Mouse (Mus musculus) liver, adult 2 months (tissue): ENCODE data around the gene Rad51b. TPM values are rescaled to one million over a fixed set of nuclear protein-coding genes. Genes with fewer than 3 reads are reported as not detected.

Experiments
- DNase-seq: peaks from one replicate; pipeline ENCODE4 v3.0.0-alpha.2; 2011; ENCODE audit warnings: low read depth, low spot score; ENCODE audit errors: extremely low read depth
- H3K27ac ChIP-seq: fragments of 200-500 bp; replicated peaks from 2 replicates; pipeline ENCODE4 v1.5.1; 2012; ENCODE audit warnings: low read depth, mild to moderate bottlenecking, control low read depth, inconsistent platforms, low read length; ENCODE audit not compliant: insufficient read depth
- H3K27me3 ChIP-seq: fragments of 200-500 bp; 2 replicates; pipeline ENCODE4 v1.6.1; 2012; ENCODE audit warnings: mild to moderate bottlenecking, moderate library complexity, low read length, inconsistent platforms; ENCODE audit not compliant: control insufficient read depth, insufficient read depth
- H3K36me3 ChIP-seq: fragments of 200-500 bp; 2 replicates; pipeline ENCODE4 v1.6.1; 2012; ENCODE audit warnings: low read length, inconsistent platforms; ENCODE audit not compliant: control insufficient read depth, insufficient read depth
- H3K4me1 ChIP-seq: fragments of 200-500 bp; 2 replicates; pipeline ENCODE4 v1.6.1; 2011; ENCODE audit warnings: low read length; ENCODE audit not compliant: control insufficient read depth, insufficient read depth
- H3K4me3 ChIP-seq: fragments of 200-500 bp; 2 replicates; pipeline ENCODE4 v1.5.1; 2011; ENCODE audit warnings: low read depth, mild to moderate bottlenecking, control low read depth, low read length, moderate library complexity; ENCODE audit not compliant: insufficient read depth
- H3K79me2 ChIP-seq: fragments of 200-500 bp; 2 replicates; pipeline ENCODE4 v1.6.1; 2012; ENCODE audit warnings: inconsistent platforms, mild to moderate bottlenecking, low read length, moderate library complexity; ENCODE audit not compliant: control insufficient read depth, insufficient read depth
- H3K9ac ChIP-seq: fragments of 200-500 bp; 2 replicates; pipeline ENCODE4 v1.6.1; 2012; ENCODE audit warnings: low read depth, mild to moderate bottlenecking, control low read depth, inconsistent platforms, low read length
- CTCF ChIP-seq: fragments of 200-500 bp; IDR thresholded peaks from 2 replicates; pipeline ENCODE4 v1.5.1; 2011; ENCODE audit warnings: low read depth, low read length, control low read depth
- POLR2A ChIP-seq: fragments of 200-500 bp; IDR thresholded peaks from 2 replicates; pipeline ENCODE4 v1.6.1; 2011; ENCODE audit warnings: low read length, control low read depth; ENCODE audit not compliant: insufficient read depth; ENCODE audit errors: extremely low read depth
- WGBS: fragments of 180-500 bp; shearing (Covaris S2); methylation state at CpG from one replicate; pipeline ENCODE4 v1.1.7; 2018; 5-methylcytosine and 5-hydroxymethylcytosine counted together
- polyA plus RNA-seq: library from polyadenylated mRNA; depleted of rRNA; stranded (reverse); fragments of >200 nt; gene quantifications from 2 replicates; pipeline ENCODE4 v1.2.3, GENCODE M21; 2012
- total RNA-seq: library from RNA; depleted of rRNA; stranded (reverse); fragments of >200 nt; gene quantifications from 2 replicates; pipeline ENCODE4 v1.2.3, GENCODE M21; 2014

The Rad51b gene
- total and polyA plus RNA-seq, 2 experiments, result 0.55 to 1.7 TPM

DNA sequence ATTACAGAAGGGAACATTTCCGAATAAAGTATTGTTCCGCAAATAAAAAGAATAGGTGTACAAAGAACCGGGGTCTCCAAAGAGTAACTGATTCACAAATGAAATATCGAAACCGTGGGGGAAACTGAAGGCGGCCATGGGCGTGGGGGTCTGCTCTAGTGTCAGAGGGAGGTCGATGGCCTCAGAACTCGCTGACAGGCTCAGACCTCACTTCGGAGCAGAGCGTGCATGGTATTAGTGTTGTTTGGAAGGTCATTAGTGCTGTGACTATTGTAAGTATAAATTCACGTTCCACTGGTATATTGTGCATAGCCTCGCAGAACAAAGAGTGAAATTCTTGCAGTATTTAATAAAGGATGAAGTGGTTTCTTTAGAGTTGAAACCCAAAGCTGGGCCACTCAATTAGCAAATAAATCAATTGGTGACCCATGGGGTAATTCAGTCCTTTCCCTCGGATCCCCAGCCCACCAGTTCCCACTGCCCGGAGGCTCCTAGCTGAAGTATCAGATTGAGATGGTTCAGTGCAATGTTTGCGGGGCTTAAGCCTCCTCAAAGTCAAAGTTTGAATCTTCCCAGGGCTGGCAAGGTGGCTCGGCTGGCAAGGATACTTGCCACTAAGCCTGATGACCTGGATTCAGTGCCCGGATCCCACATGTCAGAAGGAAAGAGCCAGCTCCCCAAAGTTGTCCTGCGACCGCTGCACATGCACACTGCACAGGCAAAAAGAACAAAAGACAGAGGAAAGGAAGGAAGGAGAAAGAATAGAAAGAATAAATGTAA, 517.4 kb downstream of the Rad51b start:
- H3K4me3 ChIP-seq, result no peak overlapping the region
- no peak for DNase-seq
- no peak overlapping the region for H3K27ac ChIP-seq
- 95% methylated on average over 20 of the region's 20 CpGs for WGBS
- no peak for TF ChIP-seq CTCF
- no peak for TF ChIP-seq POLR2A
- peaks cover 4% of the 10 kb centered on the region; the same call in 1 of the 2 replicates for H3K4me1 ChIP-seq
- no peaks in the 10 kb centered on the region for H3K79me2 ChIP-seq
- H3K36me3 ChIP-seq, result no peaks in the 10 kb centered on the region
- no peak overlapping the region for H3K9ac ChIP-seq
- no peaks in the 10 kb centered on the region for H3K27me3 ChIP-seq

DNA sequence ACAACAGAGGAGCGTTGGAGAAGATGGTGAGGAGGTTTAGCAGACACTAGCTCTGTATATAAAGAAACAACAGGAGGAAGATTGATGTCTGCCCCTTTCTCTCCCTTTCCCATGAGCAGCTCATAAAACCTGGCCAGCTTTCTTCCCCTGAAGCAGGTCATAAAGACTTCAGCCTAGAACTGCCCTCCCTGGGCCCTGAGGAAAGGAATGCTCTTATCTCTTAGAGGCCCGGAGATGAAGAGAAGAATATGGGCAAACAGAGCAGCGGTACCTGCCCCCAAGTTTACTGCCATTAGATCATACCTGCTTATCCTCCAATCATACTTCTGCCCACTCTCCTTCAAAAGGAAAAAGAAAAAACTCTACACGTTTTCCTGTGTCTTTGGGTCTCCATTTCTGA, 519.2 kb downstream of the Rad51b start:
- Histone ChIP-seq H3K27ac (no peak overlapping the region), H3K9ac (no peak overlapping the region), H3K4me1 (peaks cover 4% of the 10 kb centered on the region; the same call in 1 of the 2 replicates), H3K27me3 (no peaks in the 10 kb centered on the region), H3K79me2 (no peaks in the 10 kb centered on the region), H3K36me3 (no peaks in the 10 kb centered on the region), H3K4me3 (no peak overlapping the region)
- no peak for TF ChIP-seq CTCF
- no peak for TF ChIP-seq POLR2A
- no peak for DNase-seq
- WGBS, result 79% methylated on average over 4 of the region's 4 CpGs

DNA sequence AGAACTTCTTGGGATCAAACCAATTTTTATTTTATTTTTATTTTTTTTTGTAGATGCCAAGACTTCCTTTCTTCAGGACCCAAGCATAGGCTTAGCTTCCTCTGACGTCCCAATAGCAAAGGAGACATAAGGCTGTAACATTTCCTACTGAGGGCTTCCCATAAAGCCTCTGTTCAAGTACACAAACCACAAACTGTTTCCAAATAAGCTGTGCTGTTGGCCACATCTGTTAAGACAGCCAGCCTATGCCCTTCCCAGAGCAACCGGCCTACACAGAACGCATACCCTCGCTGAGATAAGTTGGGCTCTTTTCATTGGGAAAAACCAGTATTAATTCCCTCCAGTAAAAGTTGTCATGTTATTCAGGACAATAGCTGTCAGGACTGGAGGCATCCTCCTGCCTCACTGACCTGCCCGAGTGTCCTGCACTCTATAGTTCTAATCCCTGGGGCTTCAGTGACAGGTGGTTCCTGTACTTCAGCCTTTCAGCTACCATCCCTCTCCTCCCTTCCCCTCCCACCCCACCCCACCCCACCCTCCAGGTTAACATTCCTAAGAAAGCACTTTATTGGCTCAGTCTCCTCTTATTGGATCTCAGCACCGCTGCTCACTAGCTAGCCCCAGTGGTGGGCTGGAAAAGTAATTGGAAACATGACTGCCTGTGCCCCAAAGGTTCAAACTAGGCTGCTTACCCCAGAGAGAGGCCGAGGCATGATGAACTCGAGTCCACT, 523.3 kb downstream of the Rad51b start:
- H3K27me3 ChIP-seq, result no peaks in the 10 kb centered on the region
- H3K27ac ChIP-seq, result no peak overlapping the region
- no peak overlapping the region for H3K9ac ChIP-seq
- 94% methylated on average over 8 of the region's 8 CpGs for WGBS
- no peak overlapping the region for H3K4me3 ChIP-seq
- TF ChIP-seq CTCF, result no peak
- no peak for TF ChIP-seq POLR2A
- no peaks in the 10 kb centered on the region for H3K4me1 ChIP-seq
- DNase-seq, result no peak
- no peaks in the 10 kb centered on the region for H3K79me2 ChIP-seq
- H3K36me3 ChIP-seq, result no peaks in the 10 kb centered on the region

DNA sequence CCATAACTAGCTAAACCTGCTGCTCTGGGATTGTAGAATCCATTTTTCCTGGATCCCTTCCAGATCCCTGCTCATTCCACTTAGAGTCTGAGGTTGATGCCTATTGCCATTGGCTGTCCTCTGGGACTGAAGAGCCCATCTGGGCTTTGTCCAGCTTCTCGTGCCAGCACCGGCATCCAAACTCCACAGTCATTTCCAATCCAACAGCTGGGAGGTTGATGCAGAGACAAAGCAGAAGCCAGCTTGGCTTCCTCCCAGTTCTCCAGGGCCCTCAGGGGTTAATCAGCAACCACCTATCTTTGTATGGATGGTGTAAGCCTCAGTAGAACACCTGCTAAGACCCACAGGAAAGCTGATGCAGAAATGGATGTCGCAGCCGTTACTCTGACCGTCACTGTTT, 524.8 kb downstream of the Rad51b start:
- no peaks in the 10 kb centered on the region for H3K4me1 ChIP-seq
- H3K9ac ChIP-seq, result no peak overlapping the region
- H3K27ac ChIP-seq, result no peak overlapping the region
- H3K36me3 ChIP-seq, result no peaks in the 10 kb centered on the region
- H3K27me3 ChIP-seq, result no peaks in the 10 kb centered on the region
- no peaks in the 10 kb centered on the region for H3K79me2 ChIP-seq
- 60% methylated on average over 5 of the region's 5 CpGs for WGBS
- DNase-seq, result no peak
- TF ChIP-seq CTCF, result no peak
- no peak for TF ChIP-seq POLR2A
- H3K4me3 ChIP-seq, result no peak overlapping the region

- no peak for DNase-seq
- TF ChIP-seq POLR2A, result no peak
- no peak for TF ChIP-seq CTCF
- no peaks in the 10 kb centered on the region for H3K4me1 ChIP-seq
- H3K36me3 ChIP-seq, result no peaks in the 10 kb centered on the region
- no peaks in the 10 kb centered on the region for H3K79me2 ChIP-seq
- H3K27me3 ChIP-seq, result no peaks in the 10 kb centered on the region
- H3K9ac ChIP-seq, result no peak overlapping the region
- no peak overlapping the region for H3K27ac ChIP-seq
- H3K4me3 ChIP-seq, result no peak overlapping the region
- WGBS, result 65% methylated on average over 2 of the region's 2 CpGs
Measured at GRCm38 (mm10) chr12:79822401-79822800, 525.3 kb downstream of the Rad51b start.

- H3K36me3 ChIP-seq, result no peaks in the 10 kb centered on the region
- DNase-seq, result no peak
- no peak overlapping the region for H3K27ac ChIP-seq
- no peaks in the 10 kb centered on the region for H3K79me2 ChIP-seq
- TF ChIP-seq POLR2A, result no peak
- no peak for TF ChIP-seq CTCF
- 86% methylated on average over 7 of the region's 7 CpGs for WGBS
- no peaks in the 10 kb centered on the region for H3K27me3 ChIP-seq
- H3K4me1 ChIP-seq, result no peaks in the 10 kb centered on the region; the same call in 1 of the 2 replicates
- H3K4me3 ChIP-seq, result no peak overlapping the region
- no peak overlapping the region for H3K9ac ChIP-seq
Measured at GRCm38 (mm10) chr12:79825922-79826321, 528.8 kb downstream of the Rad51b start.
